Mouse (Mus musculus) cerebellum, postnatal 25 days (tissue): Measurements from ENCODE around the gene Clasp1.
A peak's percentile ranks its signal among the peaks of the same experiment; 100 is the strongest.

Source experiments
- DNase-seq, 2 experiments: peaks; one replicate each; pipeline ENCODE4 v3.0.0; 2021; ENCODE audit warnings: mixed read lengths in 2 of 2

The Clasp1 gene

DNA sequence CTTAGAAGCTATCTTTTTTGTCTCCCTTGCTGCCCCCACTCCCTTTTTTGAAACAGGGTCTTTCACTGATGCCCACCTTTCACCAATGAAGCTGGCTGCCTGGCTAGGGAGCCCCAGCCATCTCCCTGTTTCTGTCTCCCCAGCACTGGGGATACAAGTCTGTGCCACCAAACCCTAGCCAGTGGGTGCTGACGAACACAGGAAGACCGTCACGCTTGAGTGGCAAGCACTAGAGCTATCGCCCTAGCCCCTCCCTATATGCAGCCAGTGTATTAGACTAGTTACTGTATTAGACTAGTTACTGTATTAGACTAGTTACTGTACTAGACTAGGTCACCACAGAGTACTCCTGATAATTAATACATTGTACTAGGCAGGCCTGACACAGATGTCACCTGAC, 66.0 kb downstream of the Clasp1 start:
- DNase-seq: no peak

DNA sequence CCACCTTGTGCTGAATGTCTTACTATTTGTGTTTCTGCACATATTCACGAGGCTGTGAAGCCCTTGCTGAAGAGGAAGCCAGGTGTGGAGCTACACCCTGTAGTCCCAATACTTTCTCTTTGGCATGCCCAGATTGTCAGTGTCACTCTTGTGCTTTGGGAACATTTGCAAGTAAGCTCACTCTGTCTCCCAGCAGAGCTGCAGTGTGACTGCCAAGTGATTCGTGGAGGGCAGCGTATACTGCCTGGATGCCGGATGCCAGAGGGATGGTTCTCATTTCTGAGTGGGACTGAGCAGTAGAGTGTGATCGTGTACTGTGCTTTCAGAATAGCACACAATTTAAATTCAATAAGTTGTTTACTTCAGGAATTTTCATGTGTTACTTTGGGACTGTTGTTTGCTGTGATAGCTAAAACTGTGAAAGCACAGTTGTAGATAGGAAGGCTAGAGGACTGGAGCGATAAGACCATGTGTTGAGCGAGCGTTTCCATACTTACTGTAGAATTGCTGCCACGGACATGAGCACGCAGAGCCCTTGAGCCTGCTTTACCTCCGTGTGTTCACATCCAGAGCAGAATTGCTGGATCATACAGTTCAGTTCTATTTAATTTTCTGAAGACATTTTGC, 68.5 kb downstream of the Clasp1 start:
- DNase-seq: peak; percentile 27 to 43

DNA sequence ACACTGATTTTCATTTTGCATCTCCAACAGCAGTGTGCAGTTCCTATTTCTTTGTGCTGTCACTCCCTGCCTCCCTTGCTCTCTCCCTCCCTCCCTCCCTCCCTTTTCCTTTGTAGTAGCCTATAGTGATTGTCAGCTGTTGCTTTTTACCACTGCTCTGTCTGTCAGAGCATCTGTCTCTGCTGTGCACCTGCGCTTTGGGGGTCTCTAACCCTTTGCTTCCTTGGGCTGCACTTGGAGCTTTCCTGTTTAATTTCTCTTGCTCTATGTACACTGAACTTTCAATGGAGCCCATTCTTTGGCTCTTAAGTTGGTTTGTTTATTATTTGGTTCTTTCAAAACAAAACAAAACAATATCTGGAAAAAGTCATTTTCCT, 69.0 kb downstream of the Clasp1 start:
- DNase-seq: no peak

DNA sequence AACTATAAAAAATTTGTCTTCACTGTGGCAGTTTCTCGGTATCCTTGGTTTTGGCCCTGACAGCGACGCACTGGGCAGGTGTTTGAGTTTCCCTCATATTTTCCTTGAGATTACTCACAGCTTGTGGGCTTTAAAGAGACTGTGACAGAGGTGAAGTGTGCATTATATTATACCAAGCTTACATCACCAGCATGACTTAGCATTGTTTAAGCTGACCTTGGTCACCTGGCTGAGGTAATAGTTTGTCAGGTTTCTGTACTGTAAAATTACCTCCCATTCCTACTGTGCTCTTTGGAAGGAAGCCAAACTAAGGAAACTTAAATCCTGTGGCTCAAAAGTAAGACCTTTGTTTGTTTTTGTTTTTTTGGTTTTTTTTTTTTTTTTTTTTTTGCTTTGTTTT, 69.4 kb downstream of the Clasp1 start:
- DNase-seq: no peak

DNA sequence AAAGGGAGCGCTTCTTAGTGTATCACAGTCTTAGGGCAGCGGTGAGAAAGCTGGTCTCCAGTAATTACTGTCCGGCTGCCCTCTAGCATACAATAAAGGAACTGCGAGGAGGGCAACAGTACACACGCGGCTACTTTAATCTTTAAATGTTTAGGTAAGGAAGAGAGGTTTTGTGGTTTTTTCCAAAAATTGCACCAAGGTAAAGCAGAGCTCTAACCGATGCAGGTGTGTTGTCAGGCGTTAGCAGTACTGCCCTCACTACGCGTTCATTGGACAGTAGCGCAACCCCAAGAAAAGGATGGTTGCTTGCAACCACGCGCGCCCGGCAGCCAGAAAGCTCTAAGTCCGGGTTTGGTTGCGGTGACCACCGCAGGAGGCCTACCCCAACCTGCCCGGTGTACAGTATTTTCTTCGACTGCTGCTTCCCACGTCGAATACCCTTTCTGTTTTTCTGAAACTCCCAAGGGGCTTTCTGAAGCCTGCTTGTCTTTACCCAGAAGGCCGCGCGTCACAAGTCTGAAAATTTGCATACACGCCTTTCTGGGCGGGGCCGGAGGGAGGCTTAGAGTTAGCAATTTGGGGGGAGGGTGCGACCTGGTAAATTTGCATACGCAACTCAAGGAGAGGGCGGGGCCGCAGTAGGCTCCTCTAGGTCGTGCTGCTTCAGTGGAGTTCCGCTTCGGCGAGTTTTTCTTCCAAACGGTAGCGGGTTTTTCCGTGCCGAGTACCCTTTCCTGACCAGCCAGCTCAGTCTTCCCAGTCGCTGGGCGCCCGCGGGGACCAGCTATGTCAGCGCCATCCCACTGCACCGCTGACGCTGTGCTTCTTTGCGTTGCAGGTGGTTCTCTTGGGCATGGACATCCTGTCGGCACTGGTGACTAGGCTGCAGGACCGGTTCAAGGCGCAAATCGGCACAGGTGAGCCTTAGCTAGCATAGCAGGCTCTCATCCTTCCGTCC, 70.4 kb downstream of the Clasp1 start:
- peak; percentile 93 for DNase-seq

DNA sequence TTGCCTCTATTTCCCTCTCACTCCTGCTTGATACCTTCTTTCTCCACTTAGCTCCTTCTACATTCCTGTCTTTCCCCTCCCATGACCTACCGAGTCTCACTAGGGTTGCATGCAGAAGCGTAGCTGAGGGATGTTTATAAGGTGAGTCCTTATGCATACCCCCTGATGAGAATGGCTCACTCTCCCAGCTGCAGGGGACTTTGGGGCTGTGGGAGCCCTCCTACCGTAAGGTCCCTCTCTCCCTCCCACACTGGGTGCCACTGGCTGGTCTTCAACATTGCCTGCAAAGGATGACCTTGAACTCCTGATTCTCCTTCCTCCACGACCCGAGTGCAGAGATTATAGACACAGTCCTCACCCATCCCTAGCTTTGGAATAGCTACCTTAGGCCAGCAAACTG, 71.9 kb downstream of the Clasp1 start:
- DNase-seq: no peak

DNA sequence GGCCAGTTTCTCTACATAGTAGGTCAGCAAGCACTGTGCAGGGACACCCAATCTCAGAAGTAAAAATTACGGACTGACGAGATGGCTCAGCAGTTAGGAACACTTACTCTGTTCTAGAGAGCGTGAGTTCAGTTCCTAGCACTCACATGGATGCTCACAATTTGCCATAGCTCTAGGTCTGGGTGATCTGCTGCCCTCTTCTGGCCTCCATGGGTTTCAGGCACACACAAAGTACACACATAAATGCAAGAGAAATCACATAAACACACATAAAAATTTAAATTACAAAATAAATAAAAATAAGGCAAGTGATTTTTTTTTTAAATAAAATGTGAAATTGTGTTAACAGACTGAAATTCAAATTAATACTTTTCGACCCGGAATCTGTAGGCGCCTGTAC, 77.2 kb downstream of the Clasp1 start:
- DNase-seq: no peak

DNA sequence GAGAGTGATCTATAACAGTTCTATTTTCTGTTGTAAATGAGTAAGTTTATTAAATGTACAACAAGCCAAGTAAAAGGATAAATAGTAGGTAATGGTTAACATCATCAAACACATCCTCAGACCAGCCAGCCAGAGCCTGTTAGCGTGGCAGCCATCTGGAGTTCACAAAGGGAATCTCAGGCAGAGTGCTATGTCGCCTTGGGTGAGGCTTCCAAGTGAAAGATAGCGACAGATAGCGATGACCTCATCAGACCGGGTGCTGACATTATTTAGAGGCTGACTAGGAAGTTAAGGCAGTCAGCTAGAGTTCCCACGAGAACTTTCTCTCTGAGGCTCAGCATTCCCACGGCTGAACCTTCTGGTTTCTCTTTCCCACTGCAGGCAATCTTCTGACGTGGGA, 83.5 kb downstream of the Clasp1 start:
- no peak for DNase-seq

DNA sequence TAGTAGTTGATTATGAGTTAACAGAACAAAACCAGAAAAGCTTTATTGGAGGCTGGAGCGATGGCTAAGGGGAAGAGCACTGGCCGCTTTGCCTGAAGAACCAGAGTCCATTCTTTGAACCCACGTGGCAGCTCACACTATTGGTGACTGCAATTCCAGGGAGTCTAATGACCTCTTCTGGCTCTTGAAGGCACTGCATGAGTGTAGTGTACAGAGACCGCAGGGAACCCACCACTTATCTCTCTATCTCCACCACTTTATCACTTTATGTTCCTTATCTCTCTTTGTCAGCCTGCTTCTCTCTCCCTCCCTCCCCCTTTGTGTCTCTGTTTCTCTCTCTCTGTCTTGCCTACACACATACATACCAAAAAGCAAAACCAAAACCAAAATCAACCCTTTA, 88.1 kb downstream of the Clasp1 start:
- peak in 1 of 2 experiments; percentile 51 for DNase-seq

DNA sequence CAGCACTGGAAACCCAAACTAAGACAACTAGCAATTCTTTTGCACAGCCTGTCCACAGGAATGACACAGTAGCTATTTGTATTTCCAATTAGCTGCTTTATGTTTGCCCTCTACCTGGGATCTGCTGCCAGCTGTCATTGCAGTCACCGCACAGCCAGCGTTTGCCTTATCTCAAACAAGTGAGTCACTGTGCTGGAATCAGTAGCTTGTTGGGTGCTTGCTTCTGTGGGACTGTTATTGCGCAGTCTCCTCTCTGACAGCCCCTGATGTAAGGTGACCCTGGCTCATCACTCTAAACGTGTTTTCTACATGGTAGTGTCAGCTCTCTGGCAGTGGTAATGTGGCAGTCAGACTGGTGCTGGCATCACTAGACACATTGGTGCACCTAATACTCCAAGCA, 90.4 kb downstream of the Clasp1 start:
- no peak for DNase-seq

DNA sequence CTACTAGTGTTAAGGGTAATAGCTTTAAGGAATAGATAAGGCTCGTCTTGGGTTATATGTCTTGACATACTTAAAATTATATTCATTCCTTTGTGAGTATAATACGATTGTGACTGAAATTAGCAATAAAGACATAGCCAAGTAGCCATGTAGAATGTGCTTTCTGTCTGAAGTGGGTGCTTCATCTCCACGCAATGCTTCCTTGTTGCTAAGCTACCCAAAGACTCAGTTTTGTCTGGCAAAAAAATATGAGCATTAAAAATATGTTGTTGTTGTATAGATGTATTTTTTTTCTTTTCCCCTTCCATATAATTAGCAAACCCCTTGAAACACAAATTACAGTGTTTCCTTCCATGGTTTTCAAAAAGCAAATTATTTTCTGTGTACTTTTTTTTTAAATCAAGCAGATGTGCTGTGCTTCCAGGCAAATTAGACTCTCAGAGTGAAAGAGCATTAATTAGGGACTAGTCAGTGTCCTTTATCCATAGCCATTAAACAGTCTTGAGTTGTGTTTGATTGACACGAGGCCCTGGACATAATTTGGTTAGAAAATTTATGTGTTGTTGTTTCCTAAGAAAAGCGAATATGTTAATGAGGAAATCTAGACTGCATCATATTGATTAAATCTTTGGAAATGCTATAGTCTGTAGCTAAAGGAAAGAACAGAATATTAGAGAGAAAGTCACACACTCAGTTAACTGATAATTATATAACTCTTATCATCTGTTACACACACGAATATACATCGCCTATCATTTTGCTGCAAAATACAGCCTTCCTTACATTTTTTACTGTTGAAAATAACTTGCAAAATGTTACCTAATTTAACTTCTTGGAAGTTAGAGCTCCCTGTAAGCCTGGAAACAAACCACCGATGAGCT, 91.9 kb downstream of the Clasp1 start:
- no peak for DNase-seq

DNA sequence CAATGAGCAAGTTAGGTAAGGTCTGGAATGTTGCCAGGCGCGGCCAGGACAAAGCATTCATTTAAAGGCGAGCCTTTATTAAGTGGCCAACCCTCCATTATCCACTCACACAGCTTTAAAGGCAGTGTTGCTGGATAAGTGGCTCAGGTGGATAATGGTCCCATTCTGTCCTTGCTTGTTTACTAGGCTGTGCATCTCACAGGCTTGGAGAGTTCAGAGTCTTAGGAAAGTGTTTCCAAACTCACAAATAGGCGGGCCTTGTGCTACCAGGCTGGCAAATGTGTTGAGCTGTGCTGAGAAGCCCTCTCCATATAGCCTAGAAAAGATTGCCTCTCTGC, 92.5 kb downstream of the Clasp1 start:
- DNase-seq: no peak

DNA sequence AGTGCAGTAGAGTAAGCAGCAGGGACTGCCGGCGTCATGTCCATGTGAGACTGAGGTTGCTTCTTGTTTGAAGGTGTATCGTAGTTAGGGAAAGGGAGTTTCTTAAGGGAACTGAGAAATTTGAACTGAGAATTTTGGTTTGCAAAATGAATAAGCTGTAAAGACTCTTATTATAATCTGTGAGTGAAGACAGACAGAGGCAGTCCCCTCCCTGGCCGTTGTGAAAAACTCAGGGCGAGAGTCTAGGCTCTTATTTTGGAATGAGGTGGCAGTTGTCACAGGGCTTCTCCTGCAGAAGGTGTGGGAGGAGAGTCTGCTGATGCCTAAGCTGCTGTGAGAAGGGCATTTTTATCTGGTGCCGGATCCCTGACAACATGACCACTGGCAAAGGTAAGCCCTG, 92.8 kb downstream of the Clasp1 start:
- DNase-seq: no peak

DNA sequence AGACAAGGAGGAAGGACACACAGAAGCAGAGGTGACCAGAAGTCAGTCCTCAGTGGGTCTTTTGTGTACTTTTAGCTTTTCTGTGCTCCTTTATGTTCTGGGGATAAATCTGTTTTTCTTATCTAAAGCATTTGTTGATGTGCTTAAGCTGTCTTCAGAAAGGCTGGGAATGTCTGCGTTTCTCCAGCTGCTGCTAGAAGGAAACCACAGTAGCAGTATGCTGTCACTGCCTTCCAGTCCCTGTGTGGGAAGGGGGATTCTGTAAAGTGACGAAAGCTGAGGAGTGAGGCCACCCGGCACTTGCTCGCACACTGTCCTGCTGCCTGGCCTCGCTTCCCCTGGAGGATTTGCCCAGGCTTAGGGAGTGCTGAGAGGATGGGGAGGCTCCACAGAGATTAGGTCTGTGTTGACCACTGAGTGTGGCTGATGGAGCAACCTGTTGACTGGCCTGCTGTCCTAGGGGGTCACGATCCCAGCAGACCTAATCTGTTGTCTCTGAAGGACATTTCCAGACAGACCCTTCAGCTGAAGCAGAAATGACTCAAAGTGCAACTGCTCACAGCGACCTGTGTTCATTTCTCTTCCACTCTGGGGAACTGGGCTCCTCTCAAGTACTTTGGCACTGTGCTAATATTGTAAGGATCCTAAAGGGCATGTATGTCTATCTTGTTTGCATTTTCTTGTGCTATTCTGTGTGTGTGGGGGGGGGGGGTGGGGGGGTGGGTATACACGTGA, 93.6 kb downstream of the Clasp1 start:
- no peak for DNase-seq

DNA sequence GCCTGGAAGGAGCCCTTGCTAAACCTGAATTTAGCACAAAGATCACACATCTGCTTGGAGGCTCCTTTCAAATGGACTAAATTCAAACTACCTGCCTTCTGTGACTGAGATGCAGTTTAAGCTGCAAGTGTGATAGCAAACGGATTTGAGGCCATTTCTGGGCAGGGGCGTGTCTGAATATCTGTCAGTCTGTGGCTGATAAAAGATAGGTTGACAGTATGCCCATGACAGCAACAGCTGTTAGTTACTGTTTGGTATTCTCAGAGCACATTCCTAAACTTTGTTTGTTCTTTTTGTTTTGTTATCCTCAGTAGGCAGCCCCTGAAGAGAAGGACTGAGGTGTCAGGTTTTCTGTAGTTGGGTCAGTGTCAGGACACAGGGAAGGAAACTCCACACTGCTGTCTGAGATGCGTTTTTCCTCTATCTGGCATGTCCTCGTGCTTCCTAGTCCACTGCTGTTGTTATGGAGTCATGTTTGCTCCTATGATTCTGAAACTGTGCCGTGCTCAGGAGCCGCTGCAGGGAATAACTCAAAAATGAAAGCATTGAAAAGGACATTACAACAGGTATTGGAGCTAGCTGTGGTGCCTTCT, 94.7 kb downstream of the Clasp1 start:
- DNase-seq: no peak

DNA sequence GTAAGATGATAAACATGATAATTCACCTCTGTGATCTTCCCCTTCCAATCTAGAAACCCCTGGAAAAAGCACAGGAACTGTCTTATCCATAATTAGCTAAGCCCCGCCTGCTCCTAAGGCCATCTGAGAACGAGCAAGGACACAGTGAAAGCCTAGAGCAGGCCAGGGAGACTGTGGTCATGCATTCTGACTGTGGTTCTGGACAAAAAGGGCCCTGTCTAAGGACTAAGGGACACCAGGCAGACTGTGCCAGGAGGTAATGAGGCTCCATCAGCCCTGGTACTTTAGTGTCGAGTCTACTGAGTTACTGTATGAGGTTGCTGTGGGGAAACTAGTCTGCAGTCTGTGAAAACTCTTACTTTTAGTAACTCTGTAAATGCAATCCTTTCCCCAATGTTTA, 96.7 kb downstream of the Clasp1 start:
- DNase-seq: no peak

DNA sequence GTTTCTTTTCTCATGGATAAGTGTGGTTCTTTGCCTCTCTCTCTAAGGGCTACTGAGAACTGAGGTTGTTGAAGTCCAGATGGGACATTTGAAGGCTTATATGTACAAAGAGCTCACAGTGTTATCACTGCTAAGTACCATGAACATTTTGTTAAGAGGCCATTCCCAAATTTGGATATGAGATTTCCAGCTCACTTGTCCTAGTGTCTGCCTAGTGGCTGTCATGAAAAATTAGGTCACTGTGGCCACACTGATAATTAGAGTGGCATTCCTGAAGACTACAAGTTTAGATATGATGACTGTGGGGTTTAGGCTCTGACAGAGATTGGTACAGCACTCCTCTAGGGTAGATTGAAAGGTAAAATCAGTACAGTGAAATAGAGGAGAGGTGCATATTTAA, 97.2 kb downstream of the Clasp1 start:
- no peak for DNase-seq

DNA sequence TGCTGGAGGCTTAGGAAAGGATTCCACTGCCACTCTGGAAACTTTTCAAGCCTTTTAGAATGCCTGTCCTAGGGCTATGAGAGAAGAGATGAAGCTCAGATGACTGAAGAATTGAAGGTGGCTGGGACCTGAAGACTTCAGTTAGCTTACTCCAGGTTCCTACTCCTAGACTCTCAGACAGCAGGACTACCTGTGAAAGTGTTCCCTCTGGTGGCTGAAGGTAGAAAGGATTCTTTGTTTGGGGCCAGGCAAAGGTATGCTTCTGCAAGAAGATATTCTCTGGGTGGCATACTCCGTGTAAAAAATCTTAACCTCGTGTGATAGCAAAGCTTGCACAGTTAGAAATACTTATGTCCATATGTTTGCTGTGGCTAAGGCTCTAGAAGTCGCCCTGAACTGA, 104.0 kb downstream of the Clasp1 start:
- no peak for DNase-seq

DNA sequence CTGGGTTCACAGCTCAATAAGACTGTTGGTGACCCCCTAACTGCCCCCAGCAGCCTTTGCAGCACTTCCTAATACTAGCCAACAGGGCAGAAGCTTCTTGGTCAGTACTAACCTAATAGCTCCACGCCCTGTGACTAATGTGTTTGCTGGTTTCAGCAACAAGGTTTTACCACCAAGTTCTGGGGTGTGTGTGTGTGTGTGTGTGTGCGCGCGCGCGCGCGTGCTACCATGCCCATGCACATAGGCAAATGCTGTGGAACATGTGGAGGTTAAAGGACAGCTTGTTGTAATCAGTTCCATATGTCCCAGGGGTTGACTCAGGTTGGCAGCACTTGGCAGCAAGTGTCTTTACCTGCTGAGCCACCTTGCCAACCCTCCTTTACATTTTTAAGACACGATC, 105.7 kb downstream of the Clasp1 start:
- DNase-seq: no peak

DNA sequence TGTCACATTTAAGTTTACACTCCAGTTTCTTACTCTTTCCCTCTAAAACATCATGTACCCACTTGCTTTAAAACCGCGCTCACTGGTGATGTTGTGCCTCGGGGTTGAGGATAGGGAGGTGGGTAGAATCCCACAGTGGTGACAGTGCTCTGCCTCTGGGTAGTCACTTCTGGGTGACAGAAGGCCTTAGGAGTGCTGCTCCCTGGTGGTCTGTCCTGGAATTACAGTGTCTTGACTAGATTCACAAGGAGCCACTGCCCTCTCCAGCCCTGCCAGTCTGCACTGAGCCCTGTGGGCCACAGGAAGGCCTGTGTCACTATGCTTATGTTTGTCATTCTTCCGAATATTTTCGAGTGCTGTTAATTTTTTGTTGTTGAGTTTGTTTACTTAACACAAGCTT, 109.5 kb downstream of the Clasp1 start:
- DNase-seq: peak; percentile 82 to 89

DNA sequence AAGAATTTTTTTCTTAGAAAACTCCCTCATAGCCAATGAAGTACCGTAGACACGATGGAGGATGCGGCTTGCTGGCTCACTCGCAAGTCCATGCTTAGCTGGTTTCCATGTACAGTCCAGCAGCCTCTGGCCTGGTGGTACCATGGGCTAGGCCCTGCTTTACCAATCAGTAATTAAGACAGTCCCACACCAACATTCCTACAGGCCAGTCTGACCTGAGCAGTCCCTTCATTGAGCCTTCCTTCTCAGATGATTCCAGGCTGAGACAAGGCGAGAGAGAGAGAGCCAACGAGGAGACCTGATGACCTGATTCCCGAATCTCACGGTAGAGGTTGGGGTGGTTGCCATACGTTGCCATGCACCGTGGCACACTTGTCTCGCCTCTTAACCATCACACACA, 111.7 kb downstream of the Clasp1 start:
- DNase-seq: no peak

DNA sequence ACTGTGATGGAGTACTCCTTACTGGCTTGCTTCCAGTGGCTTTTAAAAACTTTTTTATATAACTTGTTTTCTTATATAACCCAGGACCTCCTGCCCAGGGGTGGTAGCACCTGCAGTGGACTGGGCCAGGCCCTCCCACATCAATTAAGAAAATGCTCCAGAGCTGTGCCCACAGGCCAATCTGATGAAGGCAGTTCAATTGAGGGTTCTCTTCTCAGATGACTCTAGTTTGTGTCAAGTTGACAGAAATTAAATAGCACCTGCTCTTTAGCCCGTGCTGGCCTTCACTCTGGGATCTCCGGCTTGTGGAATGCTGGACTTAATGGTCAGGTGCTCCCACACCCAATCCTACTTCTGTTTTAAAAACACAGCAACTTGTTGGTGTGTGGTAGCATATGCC, 112.8 kb downstream of the Clasp1 start:
- no peak for DNase-seq

DNA sequence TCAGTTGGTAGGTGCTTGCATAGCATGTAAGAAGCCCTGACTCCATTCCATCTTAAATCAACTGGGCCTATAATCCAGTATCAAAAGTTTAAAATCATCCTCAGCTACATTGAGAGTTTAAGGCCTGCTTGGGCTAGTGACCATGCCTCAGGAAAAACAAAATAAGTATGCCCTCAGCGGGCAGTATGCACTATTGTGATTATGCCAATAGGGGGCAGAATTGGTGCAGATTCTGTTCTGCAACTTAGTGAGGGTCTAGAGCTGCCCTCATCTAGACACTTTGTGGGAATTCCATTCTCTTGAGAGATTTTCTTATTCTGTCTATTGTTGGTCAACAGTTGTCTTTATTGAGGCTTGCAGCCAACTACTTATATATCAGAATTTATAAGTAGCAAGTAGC, 116.9 kb downstream of the Clasp1 start:
- DNase-seq: no peak
